Mouse (Mus musculus): ENCODE data around the gene Nolc1.

The Nolc1 gene

GRCm38 (mm10) chr19:46041933-46042475 is 33.7 kb upstream of the Nolc1 start:
- DNase-seq (ENCODE audit: extremely low spot score, low spot score): peak; percentile 73

GRCm38 (mm10) chr19:46042476-46043011 is 33.1 kb upstream of the Nolc1 start:
- DNase-seq (ENCODE audit: extremely low spot score, low spot score): no peak

GRCm38 (mm10) chr19:46043380-46043779 is 32.3 kb upstream of the Nolc1 start:
- no peak for DNase-seq (ENCODE audit: extremely low spot score, low spot score)

GRCm38 (mm10) chr19:46044271-46044992 is 31.2 kb upstream of the Nolc1 start, which contains the start of gene Pprc1:
Gene Pprc1 (plus strand): TSS chr19:46044886.
- no peak for DNase-seq (ENCODE audit: extremely low spot score, low spot score)

- peak; percentile 88 for DNase-seq (ENCODE audit: extremely low spot score, low spot score)
Observed at GRCm38 (mm10) chr19:46044993-46045695, 30.5 kb upstream of the Nolc1 start, which contains the start of gene Ldb1. Gene Ldb1 (minus strand): TSS chr19:46045214.

GRCm38 (mm10) chr19:46045696-46046311 is 29.9 kb upstream of the Nolc1 start:
- no peak for DNase-seq (ENCODE audit: extremely low spot score, low spot score)

- no peak for DNase-seq (ENCODE audit: extremely low spot score, low spot score)
Observed at GRCm38 (mm10) chr19:46046621-46047025, 29.0 kb upstream of the Nolc1 start.

- DNase-seq (ENCODE audit: extremely low spot score, low spot score): no peak
Observed at GRCm38 (mm10) chr19:46047426-46047825, 28.2 kb upstream of the Nolc1 start.

GRCm38 (mm10) chr19:46049129-46049528 is 26.5 kb upstream of the Nolc1 start:
- DNase-seq (ENCODE audit: extremely low spot score, low spot score): no peak

- no peak for DNase-seq (ENCODE audit: extremely low spot score, low spot score)
Observed at GRCm38 (mm10) chr19:46050462-46050861, 25.2 kb upstream of the Nolc1 start.

GRCm38 (mm10) chr19:46055752-46056387 is 19.8 kb upstream of the Nolc1 start:
- no peak for DNase-seq (ENCODE audit: extremely low spot score, low spot score)

- DNase-seq (ENCODE audit: extremely low spot score, low spot score): peak; percentile 92
Observed at GRCm38 (mm10) chr19:46056388-46056946, 19.2 kb upstream of the Nolc1 start.

- peak; percentile 83 for DNase-seq (ENCODE audit: extremely low spot score, low spot score)
Observed at GRCm38 (mm10) chr19:46056947-46057607, 18.6 kb upstream of the Nolc1 start.

GRCm38 (mm10) chr19:46058466-46058865 is 17.2 kb upstream of the Nolc1 start:
- no peak for DNase-seq (ENCODE audit: extremely low spot score, low spot score)

- DNase-seq (ENCODE audit: extremely low spot score, low spot score): no peak
Observed at GRCm38 (mm10) chr19:46060845-46061244, 14.8 kb upstream of the Nolc1 start.

GRCm38 (mm10) chr19:46068054-46068453 is 7.6 kb upstream of the Nolc1 start:
- no peak for DNase-seq (ENCODE audit: extremely low spot score, low spot score)

GRCm38 (mm10) chr19:46073285-46073684 is 2.4 kb upstream of the Nolc1 start:
- no peak for DNase-seq (ENCODE audit: extremely low spot score, low spot score)

- DNase-seq (ENCODE audit: extremely low spot score, low spot score): no peak
Observed at GRCm38 (mm10) chr19:46074266-46074665, 1.4 kb upstream of the Nolc1 start.

- no peak for DNase-seq (ENCODE audit: extremely low spot score, low spot score)
Observed at GRCm38 (mm10) chr19:46078535-46078934, 2.9 kb downstream of the Nolc1 start.

GRCm38 (mm10) chr19:46085185-46085584 is 9.5 kb downstream of the Nolc1 start:
- no peak for DNase-seq (ENCODE audit: extremely low spot score, low spot score)
